Mouse (Mus musculus): ENCODE measurements around the gene Bag2. TPM values are rescaled to one million over a fixed set of nuclear protein-coding genes. Genes with fewer than 3 reads are reported as not detected.
"Not testable (repeated sequence)": the region's sequence is repeated elsewhere in the genome, so short reads cannot be mapped to it uniquely, and the experiment has no call there.

The Bag2 gene
- total RNA-seq, 2 experiments from 2014 or later = 13.7 to 21.4 TPM

DNA sequence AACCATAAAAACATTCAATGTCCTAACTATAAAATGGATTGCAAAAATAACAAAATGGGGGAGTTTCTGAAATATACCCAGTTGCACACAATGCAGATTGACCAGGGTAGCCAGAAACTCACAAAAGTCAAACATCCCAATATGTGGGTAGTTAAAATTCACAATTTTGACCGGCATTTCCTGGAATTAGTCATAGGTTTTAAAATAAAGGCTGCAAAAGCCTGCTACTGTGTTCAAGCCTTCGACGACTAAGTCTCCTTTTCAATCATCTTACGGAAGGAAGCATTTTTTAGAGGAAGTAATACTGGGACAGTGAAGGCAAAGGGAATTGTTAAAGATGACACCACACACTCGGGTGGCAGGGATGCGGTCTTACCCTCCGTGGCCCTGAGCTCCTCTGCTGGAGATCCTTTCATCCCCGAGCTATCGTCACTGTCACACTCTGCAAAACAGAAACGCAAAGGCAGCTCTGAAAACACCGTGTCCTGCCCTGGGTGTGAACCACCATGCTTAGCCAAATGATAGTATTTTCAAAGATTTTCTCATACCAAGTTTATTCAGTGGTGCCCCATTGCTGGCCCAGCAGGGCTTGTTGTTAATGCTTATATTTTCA is 8.0 kb upstream of the Bag2 start:
- Histone ChIP-seq H3K27ac (no peak overlapping the region), H3K4me3 (no peak overlapping the region)
- intact Hi-C loops (cut with DNase I) = no loop called here
- no peak for DNase-seq
- no peak for TF ChIP-seq CTCF (IDR thresholded peaks at IDR 0.05)

DNA sequence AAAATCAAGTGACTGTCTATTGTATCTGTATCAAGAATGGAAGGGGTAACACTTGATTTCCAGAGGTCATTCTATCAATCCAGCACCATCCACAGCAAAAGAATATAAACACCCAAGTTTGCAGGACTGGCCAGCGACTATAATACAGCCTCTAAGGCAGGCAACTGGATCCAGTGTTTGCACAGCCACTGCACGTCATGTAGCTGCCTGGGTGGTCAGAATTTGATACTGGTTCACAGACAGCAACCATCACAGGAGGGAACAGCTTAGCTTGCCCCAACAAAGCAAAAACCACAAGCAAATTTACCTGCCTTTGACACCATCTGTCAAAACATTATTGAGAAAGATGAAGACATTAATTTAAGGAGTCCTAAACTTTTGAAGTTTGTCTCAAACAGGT is 6.2 kb upstream of the Bag2 start:
- H3K4me3 ChIP-seq = no peak overlapping the region
- intact Hi-C loops (cut with DNase I) = no loop called here
- DNase-seq = no peak
- H3K27ac ChIP-seq = peak overlapping the region; percentile 57
- no peak for TF ChIP-seq CTCF (IDR thresholded peaks at IDR 0.05)

DNA sequence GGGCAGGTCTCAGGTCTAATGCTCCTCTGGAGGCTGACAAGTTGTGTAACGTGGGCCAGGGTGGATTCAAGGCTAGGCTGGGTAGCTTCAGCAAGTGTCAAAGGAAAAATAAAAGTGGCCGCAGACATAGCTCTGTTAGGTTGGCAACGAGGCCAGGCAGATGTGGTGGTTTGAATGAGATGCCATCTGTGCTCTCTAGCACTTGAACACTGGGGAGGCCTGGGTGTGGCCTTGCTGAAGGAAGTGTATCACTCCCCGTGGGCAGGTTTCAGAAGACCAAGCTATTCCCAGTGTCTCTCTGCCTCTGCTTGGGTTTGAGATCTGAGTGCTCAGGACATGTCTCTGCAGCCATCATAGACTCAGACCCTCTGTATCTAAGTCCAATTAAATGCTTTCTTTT is 893 bp upstream of the Bag2 start:
- no peak for TF ChIP-seq CTCF (IDR thresholded peaks at IDR 0.05)
- Histone ChIP-seq H3K27ac (no peak overlapping the region; the same call in 1 of the 2 replicates), H3K4me3 (no peak overlapping the region)
- no peak for DNase-seq
- intact Hi-C loops (cut with DNase I) = no loop called here

DNA sequence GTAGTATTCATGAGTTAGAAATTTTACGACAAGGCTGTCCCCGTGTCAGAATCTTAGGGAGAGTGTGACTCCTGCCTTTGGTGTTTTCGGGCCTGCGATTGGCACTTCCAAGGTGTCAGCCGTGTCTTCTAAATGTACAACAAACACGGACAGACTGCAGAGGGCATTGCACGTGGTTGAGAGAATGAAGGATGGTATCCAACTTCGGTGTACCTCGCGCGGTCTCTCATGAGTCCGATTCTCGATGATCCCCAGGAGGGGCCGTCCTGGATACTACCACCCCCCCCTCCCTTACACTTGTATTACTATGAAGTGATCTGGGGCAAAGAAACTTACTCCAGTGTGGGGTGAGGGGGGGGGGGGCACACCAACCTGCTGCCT is 572 bp downstream of the Bag2 start:
- H3K27ac ChIP-seq = peak overlapping the region; percentile 95
- no peak for TF ChIP-seq CTCF (IDR thresholded peaks at IDR 0.05)
- intact Hi-C loops (cut with DNase I) = no loop called here
- DNase-seq = no peak
- peak overlapping the region; percentile 98 for H3K4me3 ChIP-seq

DNA sequence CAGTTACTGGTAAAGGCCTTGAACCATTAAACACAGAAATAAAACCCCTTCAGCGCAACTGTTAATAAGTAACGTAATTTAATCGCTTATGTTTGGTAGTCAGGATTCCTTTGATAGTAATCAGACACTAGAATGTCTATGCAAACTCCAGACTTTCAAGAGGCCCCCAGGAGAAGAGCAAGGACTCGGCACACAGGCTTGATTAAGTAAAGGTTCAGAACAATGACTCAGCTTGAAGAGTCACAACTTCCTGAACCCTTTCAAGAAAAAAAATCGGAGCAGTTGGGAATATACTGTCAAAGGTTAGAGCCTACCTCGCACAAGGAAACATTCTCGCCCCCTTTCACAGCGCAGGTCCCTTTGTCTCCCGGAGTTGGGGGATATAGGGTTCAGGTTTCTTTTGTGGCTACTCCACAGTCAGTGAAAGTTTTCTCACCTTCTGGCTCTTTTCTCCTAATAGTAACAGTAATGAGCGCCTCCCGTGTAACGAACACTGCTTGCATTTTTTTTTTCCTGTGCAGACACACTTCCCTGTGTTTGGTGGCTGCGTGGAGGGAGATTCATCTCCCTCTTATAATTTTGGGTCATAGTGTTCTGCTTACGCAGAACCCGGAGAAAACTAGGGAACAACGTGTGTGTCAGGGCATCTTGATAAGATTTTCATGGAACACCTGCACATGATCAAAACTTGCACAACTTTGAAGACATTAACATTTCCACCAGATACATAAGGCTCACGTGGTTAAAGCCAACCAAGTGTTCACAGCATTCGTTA is 1.1 kb downstream of the Bag2 start:
- intact Hi-C loops (cut with DNase I) = no loop called here
- DNase-seq = no peak
- peak overlapping the region; percentile 95 for H3K27ac ChIP-seq
- no peak for TF ChIP-seq CTCF (IDR thresholded peaks at IDR 0.05)
- H3K4me3 ChIP-seq = peak overlapping the region; percentile 98

DNA sequence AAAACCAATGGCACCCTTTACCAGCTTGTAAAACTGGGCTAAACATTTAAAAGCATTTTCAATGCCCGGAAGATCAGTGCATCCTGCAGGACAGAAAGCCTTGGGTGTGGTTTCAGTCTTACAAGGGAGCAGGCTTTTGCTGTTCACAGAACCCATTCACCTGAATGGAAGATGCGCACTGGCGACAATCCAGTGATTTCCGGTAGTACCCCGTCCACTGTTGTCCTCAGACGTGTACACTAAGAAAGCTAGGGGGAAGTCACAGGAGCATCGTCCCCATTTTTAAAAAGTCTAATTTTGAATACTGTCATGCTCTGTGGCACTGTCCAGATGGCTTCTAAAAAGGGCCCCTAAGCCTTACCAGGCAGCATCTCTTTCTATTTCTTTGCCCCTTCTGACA is 1.8 kb downstream of the Bag2 start:
- no peak for DNase-seq
- no peak for TF ChIP-seq CTCF (IDR thresholded peaks at IDR 0.05)
- intact Hi-C loops (cut with DNase I) = no loop called here
- H3K27ac ChIP-seq = no peak overlapping the region
- no peak overlapping the region for H3K4me3 ChIP-seq

GRCm38 (mm10) chr1:33754965-33755735 is 2.4 kb downstream of the Bag2 start:
- intact Hi-C loops (cut with DNase I) = no loop called here
- no peak for TF ChIP-seq CTCF (IDR thresholded peaks at IDR 0.05)
- DNase-seq = peak; percentile 66
- H3K27ac ChIP-seq = peak overlapping the region; percentile 24; the same call in 1 of the 2 replicates
- no peak overlapping the region for H3K4me3 ChIP-seq

DNA sequence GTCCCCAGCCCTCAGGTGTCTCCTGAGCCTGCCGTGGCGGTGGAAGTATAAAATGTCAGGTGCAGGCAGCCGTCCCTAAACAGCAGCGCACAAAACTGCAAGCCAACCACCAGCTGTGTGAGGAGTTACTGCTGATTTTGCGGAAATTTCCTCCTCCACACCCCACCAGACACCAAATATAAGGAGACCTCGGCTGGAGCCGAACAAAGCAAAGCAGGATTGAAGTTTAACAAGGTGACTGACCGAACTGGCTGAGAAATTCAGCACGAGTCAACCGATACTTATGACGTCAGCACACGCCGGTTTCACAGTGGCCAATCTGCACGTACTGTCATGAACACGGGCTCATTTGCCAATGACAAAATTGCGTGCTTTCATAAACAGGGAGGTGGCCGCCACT is 3.5 kb downstream of the Bag2 start:
- intact Hi-C loops (cut with DNase I) = no loop called here
- TF ChIP-seq CTCF (IDR thresholded peaks at IDR 0.05) = no peak
- DNase-seq = no peak
- H3K4me3 ChIP-seq = no peak overlapping the region
- H3K27ac ChIP-seq = no peak overlapping the region

- no peak overlapping the region for H3K27ac ChIP-seq
- intact Hi-C loops (cut with DNase I) = no loop called here
Observed at GRCm38 (mm10) chr1:33751283-33751682, 6.3 kb downstream of the Bag2 start.

GRCm38 (mm10) chr1:33749709-33750108 is 7.9 kb downstream of the Bag2 start:
- DNase-seq; H3K4me3 ChIP-seq; H3K27ac ChIP-seq; intact Hi-C loops (cut with DNase I): not testable (repeated sequence)

More at GRCm38 (mm10) chr1:33751283-33751682, 6.3 kb downstream of the Bag2 start:
- H3K4me3 ChIP-seq = no peak overlapping the region
- DNase-seq = peak; percentile 52
- TF ChIP-seq CTCF (IDR thresholded peaks at IDR 0.05) = no peak

DNA sequence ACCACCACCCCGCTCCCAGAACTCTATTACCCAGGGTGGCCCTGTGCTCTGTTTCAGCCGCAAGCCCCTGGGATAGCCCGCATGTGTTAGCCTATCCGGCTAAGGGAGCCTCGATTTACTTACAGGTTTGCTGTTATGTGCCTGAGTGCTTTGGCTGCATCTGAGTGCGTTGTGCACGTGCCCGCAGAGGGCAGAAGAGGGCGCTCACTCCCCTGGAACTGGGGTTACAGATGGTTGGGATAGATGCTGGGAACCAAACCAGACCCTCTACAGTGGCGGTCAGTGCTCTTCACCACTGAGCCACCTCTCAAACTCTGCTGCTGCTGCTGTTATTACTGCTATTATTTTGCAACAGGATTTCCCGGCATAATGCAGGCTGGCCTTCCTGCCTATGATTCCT is 8.5 kb downstream of the Bag2 start:
- intact Hi-C loops (cut with DNase I) = no loop called here
- H3K27ac ChIP-seq = no peak overlapping the region
- no peak for DNase-seq
- TF ChIP-seq CTCF (IDR thresholded peaks at IDR 0.05) = no peak
- no peak overlapping the region for H3K4me3 ChIP-seq

- Histone ChIP-seq H3K27ac (no peak overlapping the region), H3K4me3 (no peak overlapping the region)
- no peak for DNase-seq
- TF ChIP-seq CTCF (IDR thresholded peaks at IDR 0.05) = no peak
- intact Hi-C loops (cut with DNase I) = no loop called here
Observed at GRCm38 (mm10) chr1:33745901-33746300, 11.7 kb downstream of the Bag2 start.

DNA sequence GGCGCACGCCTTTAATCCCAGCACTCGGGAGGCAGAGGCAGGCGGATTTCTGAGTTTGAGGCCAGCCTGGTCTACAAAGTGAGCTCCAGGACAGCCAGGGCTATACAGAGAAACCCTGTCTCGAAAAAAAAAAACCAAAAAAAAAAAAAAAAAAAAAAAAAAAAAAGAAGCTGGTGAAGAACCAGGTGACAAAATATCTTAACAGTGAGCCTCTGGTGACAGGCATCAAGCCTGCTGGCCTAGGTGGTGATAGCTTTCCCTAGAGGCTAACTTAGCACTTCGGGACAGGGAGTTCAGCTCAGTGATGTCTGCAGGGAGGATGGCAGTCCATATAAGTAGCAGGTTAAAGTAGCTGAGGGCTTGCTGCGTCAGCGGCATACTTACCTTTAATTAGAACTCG is 12.8 kb downstream of the Bag2 start:
- DNase-seq; intact Hi-C loops (cut with DNase I); H3K4me3 ChIP-seq; H3K27ac ChIP-seq: not testable (repeated sequence)

Data from gastrocnemius, adult 2 months (tissue).